Mouse (Mus musculus) right cerebral cortex, adult 2 months (tissue): ENCODE measurements around the gene Gm21789.
"Not testable (repeated sequence)": the region's sequence is repeated elsewhere in the genome, so short reads cannot be mapped to it uniquely, and the experiment has no call there.

ENCODE experiments used
- DNase-seq, 2 experiments: peaks; one replicate each; pipeline ENCODE4 v3.0.0; 2021 to 2022; ENCODE audit warnings: low spot score in 2 of 2

The Gm21789 gene

GRCm38 (mm10) chrX:32941468-32941867 lies at the start of gene Gm21789:
Gm21789 (plus strand) TSS chrX:32941768.
- not testable (repeated sequence) for DNase-seq

- DNase-seq: not testable (repeated sequence)
Observed at GRCm38 (mm10) chrX:32894325-32894724, 47.2 kb upstream of the Gm21789 start, which contains the start of gene Btbd35f30. Btbd35f30 (plus strand) TSS chrX:32894625.

- not testable (repeated sequence) for DNase-seq
Observed at GRCm38 (mm10) chrX:32973597-32973996, 32.0 kb downstream of the Gm21789 start, which contains the start of gene Btbd35f5. Btbd35f5 (plus strand) TSS chrX:32973897.
